Mouse (Mus musculus) stomach, postnatal 0 days (tissue): ENCODE measurements at regions not wholly inside any gene's neighbourhood (a gene's known extent, or its start where the extent isn't known, plus 50 kb on each side); places are given as distances from the start of the nearest gene placed in this dataset.

Experiments
- CTCF ChIP-seq: IDR thresholded peaks from 2 replicates; pipeline ENCODE4 v1.5.1; 2016; ENCODE audit warnings: antibody characterized with exemption, low read depth, mild to moderate bottlenecking, moderate library complexity
- EP300 ChIP-seq: optimal IDR thresholded peaks from 2 replicates; pipeline ENCODE3; 2016; ENCODE audit warnings: antibody characterized with exemption

DNA sequence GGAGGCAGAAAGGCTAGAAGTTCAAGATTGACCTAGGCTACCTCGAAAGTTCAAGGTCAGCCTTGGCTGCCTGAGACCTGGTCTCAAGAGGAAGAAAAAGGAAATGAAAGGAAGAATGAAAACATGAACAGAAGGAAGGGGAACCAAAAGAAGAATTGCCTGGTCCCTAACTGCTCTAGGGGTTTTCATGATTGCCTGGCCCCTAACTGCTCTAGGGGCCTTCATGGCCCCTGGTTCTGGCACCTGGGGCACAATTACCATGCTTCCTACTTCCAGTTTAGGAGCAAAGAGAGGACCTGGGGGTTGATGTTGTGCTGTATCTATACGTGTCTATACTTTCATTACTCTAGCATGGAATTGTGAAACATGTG lies 132.8 kb downstream of the Cd24a start:
- no peak for TF ChIP-seq CTCF
- TF ChIP-seq EP300, result no peak
